Mouse (Mus musculus) left cerebral cortex, adult 8-10 months (tissue): Measurements from ENCODE around the gene Mitf. TPM values are rescaled to one million over a fixed set of nuclear protein-coding genes. Genes with fewer than 3 reads are reported as not detected.

Experiments
- DNase-seq, 2 experiments: peaks; one replicate each; pipeline ENCODE4 v3.0.0; 2022; ENCODE audit warnings: low spot score in 2 of 2
- total RNA-seq, 4 experiments: library from RNA; stranded (reverse); gene quantifications; 2 replicates each; pipeline ENCODE4 v1.2.4; 2022

Mitf gene
- total RNA-seq, 4 experiments from 2014 or later, result 7.4 to 9.2 (median 8.5) TPM

DNA sequence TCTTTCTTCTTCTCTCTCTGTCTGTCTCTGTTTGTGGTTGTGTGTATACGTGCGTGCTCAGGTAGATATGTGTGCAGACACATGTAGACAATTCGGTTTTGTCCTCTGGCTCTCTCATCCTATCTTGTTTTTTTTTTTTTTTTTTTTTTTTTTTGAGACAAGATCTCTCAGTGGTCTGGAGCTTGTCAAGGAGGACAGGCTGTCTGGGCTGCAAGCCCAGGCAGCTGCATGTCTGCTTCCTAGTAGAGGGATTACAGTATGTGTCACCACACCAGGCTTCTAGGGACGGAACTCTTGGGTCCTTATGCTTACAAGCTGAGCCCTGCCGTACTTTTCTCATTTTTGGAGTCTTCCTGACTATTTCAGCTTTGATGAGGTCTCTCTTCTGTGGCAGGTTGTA, 73.5 kb downstream of the Mitf start:
- DNase-seq, result no peak

DNA sequence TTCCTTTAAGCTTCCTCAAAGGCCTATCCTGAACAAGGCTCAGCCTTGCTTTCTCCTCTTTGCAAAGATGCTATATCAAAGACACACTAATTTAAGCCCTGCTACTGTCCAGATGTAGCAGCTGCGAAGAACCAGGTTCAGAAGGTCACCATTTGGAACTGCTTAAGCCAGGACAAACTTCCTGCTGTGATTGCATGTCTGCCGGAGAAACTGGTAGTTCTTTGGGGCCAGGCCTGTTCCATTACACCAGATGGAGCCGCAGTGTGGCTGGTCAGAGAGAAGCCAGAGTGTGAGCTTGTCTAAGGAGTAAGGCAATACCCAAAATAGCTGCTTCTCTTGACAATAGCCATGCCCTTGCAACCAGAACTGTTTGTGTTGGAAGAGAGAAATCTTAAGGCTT, 75.1 kb downstream of the Mitf start:
- no peak for DNase-seq

DNA sequence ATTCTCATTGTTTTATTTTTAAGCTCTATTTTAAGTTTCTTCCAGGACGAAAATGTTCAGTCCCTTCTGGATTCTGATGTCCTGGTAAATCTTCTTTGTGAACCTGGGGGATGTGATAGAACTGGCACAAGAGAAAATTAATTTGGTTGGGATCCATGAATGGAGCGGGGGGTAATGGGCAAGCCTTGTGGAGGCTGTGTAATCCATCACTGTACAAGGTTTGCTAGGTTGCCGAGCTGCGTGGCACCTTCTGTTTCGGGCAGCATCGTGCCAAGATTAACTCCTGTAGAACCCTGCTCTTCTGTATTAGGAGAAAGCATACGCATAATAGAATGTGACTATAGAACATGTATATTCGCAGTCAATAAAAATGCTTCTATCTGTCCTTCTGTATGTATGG, 76.1 kb downstream of the Mitf start:
- no peak for DNase-seq

DNA sequence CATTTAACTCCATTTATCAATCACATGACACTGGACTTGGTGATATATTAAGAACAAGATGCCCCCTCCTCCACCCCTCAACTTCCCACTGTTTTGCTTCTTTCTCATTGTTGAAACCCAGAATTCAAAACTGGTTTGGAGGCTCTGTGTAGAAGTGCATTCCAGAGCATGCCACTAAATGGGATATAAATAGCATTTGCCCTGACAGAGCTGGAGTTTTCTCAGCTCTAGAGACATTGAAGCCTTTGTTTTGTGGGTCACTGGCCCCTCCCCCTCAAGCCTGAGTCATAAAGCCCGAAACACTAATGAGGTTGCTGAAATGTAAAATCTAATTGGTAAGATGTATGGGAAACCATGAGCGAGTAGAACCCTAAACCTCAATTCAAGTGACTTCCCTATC, 76.6 kb downstream of the Mitf start:
- DNase-seq, result peak in 1 of 2 experiments; percentile 15

DNA sequence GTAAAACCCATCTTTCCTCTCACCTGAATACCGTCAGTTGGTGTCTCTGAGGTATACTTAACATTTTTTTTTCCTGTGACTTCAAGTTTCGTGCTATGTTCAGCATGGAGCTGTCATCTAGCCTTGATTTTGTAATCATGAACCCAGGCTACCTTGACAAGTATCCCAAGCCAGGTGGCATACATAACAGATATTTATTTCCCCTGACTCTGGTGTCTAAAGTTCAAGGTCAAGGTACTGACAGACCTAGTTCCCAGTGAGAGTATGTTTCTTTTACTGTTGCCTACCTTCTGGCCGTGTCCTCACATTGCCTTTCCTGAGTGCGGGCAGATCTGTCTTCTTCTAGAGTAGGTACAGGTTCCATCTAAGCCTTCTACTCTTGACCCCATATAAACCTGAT, 78.1 kb downstream of the Mitf start:
- DNase-seq, result no peak

DNA sequence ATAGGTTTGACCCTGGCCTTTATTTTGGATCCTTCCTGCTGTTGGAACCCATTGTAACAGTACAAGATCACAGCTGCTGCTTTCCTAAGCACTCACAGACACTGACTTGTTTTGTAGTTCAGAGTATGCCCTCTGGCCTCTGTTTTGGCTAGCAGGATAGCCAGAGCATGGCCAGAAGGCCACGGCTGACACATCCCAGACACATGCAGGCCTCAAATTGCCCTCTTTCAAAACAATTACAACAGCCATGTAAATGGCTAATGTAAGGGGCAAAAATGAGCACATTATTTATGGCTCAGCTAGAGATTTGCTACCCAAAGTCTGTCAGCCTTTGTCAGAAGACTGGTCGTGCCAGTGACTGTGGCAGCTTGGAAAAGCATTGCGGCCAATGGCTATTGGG, 78.8 kb downstream of the Mitf start:
- DNase-seq, result no peak

DNA sequence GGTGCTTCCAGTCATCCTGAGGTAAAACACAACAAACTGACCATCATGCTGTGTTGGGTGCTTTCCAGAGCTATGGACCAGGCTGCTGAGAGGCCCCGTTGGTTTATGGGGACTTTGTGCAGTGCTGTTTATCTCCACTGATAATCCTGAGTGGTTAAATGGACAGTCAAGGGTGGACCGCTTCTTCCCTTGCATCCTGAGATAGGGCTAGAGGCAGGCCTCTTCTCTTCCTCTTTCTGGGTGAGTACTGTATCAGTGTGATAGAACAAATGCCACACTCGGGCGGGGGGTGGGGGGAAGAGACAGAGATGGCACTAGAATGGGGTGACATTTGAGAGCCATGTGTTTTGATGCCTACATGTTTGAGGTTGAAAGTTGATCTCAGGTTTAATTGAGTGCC, 81.0 kb downstream of the Mitf start:
- DNase-seq, result no peak

DNA sequence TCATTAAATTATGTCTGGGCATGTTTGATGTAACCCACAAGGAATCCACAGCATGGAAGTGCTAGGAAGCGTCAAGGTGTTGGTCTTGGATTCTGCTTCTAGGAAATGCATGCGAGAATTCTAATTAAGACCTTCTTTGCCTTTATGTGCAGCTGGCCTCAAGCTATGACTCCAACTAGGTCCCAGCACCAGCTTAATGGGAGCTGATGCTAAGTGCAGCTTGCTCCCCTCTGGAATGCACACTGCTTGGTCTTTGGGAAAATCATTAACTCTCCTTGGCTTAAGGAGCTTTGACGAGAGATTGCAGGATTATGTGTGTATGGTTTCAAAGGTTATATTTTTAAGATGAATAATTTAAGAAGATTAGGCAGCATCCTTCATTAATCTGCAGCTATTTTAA, 81.7 kb downstream of the Mitf start:
- DNase-seq, result no peak

DNA sequence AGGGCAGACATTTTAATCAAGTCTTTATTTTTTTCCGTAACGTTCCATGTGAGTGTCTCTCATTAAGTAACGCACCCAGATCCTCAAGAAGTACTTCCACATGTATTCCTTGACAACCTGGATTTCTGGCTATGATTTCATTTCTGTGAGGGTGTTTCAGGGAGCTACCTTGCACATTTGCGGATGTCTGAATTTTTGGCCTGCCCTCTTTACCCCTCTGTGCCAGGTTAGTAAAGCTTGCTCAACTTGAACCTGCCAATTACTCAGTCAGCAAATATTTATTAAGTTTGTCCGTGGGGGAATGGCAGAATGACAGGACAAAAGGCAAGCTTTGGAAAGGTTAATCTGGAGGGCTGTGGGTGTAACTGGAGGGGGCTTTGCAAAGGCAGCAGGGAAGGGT, 86.7 kb downstream of the Mitf start:
- DNase-seq, result no peak

DNA sequence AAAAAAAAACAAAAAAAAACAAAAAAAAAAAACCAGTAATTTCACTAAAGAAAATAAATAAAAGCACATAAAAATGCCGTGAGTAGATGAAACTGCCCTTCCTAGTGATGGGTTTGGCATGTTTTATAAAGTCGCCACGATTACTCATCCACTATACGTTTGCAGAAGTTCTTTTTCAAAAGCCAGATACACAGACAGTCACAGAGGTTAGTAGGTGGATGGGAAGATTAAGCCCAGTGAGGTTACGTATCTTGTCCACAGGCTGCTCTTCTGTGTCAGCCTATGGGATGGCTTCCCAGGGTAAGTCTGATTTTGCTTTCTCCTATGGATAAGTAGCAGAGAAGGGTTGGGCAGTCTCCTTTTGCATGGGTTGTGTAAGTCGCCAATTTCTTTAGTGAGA, 90.3 kb downstream of the Mitf start:
- DNase-seq, result no peak

DNA sequence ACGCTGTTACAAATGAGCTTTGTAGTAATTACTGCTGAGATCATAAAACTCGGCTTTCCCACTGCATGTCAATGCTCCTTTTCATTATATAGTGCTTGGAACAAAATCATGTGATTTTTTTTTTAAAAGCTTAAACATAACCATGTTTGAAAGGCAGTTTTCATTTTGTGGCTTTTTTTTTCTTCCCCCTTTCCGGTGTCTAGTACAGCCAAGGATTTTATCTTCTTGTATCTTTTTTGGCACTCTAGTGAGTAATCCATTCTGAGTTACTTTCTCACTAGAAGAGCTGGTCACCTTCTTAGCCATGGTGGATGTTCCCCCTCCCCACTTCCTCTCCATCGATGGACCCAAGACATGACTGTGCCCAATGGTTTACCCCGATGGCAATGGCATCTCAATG, 91.2 kb downstream of the Mitf start:
- DNase-seq, result no peak

DNA sequence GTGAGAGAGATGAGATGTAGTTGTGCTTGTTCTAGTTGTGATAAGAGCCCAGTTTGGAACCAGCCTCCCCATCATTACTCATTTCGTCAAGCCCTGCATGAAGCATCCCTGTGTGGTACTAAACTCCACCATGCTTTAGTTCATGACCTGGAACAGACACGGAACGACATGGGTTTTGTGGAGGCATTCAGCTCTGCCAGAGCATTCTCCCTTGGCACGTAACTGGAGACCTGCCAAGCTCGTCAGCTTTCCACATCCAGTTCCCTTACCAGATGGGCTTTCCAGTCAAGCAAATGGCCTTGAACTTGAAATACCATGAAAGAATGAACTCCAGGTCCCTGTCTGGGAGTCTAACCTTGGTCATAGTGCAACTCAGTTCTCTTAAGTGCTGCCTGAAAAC, 94.7 kb downstream of the Mitf start:
- DNase-seq, result no peak

DNA sequence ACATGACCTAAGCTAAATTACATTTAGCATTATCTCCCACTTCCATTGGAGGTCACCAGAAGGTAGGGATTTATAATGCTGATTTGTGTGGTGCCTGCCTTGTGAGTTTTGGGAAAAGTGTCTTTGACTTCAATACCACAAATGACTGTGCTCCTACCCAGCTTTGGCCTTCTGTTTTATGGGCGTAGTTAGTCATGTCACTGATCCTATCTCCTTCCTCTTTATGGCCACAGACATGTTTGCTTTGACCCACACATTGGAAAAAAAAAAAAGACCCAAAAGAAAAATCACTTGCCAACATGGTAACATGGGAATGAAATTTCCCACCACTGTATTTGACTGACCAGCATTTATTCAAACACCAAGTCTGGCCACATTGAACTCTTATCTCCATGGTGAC, 95.4 kb downstream of the Mitf start:
- DNase-seq, result no peak

DNA sequence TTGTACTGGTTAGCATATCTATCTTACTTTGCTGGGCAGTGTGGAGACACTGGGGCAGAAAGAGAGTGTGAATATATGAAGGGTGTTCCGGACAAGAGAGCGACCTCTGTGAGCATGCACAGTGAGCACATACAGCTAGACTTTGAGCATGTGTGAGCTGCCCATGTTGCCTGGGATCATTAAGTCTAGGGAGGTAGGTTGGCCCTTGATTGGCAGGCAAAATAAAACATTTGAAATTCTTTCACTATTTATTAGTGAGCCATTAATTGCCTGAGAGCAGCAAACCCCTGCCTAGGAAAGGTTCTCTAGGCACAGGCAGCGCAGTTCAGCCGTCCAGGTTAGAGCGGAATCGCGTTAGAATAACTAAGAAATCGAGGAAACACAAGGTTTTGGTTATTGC, 107.9 kb downstream of the Mitf start:
- no peak for DNase-seq

DNA sequence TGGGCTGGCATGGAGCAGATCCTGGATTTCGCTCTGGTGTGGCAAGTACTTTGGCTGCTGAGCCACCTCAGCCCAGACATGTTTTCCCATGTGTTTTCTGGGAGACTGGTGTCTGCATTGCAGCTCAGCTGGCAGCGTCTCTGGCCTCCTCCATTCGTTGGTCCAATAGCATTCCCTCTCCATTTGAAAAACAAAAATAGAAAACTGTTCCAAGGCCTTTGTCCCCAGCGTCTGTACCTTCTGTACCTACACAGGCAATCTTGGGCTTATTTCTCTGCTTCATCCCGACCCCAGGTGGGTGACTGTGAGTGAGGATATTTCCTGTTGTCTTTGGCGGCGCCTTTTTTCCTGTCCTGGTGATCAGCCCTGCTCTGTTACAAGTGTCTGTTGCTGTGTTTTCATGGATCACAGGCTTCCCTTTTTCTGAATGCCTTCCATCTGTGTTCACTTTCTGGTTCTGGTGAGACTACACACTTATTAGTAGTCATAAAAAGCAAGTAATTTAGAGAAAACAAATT, 109.6 kb downstream of the Mitf start:
- no peak for DNase-seq

DNA sequence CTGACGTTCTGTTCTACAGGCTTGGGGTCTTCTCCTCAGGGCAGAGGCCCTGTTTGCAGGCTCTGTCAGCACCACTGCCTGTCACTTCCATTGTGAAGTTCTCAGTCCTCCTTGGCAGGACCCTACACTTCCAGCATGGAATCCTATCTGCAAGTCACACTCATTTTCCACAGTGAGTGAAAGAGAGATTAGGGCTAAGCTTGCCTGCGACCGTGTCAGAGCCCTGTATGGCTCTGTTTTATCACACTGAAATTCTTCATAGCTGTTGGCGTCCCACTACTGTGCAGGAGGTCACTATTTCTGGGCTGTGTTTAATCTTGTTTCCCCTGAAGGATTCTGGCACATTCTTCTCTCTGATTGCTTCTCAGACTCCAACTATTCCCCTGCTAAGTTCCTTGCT, 111.2 kb downstream of the Mitf start:
- no peak for DNase-seq

DNA sequence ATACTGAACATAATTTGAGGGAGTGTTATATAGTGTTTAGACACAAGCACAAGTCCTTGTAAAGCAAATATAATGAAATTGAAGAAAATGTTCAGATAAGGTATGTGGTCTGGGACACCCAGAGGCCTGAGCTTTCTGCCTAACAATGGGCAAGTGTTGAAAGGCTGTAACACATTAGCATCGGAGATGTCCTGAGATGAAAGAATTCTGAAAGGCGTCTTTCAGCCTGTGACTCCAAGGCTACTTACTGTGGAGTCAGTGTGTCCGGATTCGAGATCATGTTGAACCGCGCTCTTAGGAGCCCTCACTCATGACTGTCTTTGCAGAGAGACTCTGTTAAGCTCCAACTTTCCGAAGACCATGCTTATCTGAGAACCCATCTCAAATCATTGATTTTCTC, 111.6 kb downstream of the Mitf start:
- no peak for DNase-seq

DNA sequence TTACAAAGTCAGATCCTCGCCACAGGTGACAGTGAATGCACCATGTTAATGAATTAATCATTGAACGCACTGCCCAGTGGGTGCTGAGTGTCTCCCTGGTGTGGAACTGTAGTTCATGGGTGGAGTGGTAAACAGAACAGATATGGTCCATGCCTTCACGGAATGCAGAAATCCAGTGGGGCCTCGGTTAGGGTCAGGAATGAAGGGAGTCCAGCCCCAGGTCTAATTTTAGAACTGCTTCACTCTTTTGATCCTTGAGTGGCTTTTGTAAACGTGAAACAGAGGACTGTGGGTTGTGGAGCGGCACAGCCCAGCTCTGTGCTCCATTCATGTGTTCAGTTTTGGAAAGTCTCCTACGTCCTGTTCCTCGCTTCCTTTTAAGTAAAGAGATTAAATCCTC, 112.4 kb downstream of the Mitf start:
- DNase-seq, result no peak

DNA sequence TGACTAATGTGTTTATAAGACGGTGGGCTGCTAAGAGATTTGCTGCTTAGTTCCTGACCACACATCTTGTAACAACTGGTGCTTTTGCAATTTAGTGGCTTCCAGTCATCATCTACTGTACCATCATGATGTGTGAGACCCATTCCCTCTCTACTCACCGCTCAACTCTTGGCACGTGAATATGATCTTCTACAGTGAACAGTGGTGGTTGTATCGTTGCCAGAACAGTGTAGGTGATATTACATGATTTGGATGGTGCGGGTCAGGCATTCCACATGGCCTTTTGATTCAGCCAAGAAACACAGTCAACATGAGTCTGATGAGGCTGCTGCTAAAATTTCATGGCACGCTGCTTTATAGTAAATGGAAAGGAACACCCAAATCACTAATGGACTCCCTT, 114.7 kb downstream of the Mitf start:
- no peak for DNase-seq

DNA sequence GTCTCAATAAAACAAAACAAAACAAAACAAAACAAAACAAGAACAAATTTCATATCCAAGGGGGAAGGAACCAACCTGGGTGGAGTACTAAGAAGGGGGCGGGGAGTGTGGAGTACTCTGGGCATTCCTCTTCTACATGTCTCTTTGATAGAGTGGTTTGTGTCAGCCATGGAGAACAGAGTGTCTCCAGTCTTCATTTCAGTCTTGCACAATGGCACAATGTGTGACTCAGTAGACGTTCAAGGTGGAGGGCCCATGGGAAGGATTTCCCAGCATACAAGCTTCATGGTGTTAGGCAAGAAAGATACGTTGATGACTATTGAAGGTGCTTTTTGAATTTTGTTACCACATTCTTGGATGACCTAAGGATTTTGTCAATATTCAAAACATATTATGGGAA, 117.4 kb downstream of the Mitf start:
- DNase-seq, result no peak

DNA sequence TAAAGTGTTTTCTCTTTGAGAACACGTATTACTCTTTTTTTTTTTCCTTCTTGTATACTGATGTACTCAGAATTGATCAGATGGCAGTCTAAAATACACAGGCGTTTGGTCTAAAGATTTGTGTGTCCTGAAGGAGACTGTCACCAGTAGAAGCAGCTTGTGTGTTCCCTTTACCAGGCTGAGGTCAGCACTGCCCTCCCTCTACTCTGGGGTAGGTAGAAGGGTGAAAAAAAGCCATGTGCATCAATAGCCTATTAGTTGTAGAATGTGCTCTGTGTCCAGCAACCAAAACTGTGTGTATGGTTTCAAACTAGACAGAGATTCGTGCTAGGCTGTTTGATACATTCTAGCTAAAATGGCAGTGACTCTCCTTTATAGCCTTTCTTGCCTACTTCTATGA, 122.2 kb downstream of the Mitf start:
- no peak for DNase-seq

DNA sequence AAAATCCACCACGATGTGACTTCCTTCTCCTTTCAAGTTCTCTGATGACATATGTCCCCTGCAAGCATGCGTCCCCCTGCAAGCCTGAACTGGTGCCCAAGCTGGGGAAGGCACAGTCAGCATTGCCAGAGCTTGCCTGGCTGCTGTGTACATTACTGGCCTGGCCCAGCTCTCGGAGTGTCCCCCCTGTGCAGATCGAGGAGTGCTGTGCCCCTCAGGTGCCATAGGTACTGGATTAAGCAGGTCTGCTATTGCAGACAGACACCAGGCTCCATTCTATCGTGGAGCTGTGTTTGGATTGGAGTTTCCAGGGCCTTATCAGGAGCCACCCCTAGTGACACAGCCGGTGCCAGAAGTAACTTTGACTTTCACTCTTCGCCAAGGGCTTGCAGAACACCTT, 122.6 kb downstream of the Mitf start:
- no peak for DNase-seq

DNA sequence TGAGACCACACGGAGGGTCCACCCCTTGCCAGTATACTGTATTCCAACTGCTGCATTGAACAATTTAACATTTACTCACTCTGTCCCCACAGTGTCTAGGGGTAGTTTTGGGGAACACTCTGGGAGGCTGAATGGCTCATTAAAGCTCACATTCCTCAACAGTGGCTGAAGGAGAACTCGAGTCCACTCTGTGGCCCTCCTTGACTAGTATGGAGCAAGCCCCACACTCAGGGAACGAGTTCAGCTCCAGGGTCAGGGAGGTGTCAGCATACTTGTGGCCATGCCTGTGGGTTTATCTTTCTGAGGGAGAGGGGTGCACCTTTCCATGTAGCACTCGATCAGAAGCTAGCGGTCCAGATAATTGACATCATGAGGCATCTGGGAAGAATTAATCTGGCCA, 130.3 kb downstream of the Mitf start:
- DNase-seq, result no peak

DNA sequence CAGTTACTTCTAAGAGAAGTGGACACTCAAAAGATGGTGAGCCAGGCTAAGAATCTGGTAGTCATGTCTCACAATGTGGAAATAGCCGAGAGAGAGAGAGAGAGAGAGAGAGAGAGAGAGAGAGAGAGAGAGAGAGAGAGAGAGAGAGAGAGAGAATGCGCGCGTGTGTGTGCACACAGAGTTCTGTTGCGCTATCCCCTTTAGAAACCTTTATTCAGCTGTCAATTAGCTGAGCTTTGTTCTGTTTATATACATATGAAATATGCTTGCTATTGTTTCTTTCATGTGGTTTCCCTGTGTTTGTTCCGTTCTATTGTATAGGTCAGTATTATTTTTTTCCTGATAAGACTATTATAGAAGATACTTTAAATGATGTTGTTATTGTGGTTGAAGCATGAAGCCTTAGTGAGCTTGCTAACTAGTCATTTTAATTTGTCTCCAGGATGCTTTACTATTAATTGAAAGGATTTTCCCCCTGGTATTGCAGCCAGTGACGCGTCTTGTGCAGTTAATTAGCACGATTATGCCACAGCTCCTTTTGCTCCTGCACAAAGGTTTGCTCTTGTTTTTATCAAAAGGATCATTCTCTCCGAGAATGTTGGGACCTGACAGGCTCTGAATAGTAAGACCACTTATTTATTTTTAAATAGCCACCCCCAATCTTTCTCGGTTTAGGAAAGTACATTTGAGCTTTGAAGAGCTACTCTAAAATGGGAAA, 131.2 kb downstream of the Mitf start:
- DNase-seq, result no peak
